ENCODE assay signal across 15 mouse cellular contexts in genomic region chr12:33235314-33235713, GRCm38 (mm10).
"Had no signal": no experiment of that assay in that cellular context is flagged by ENCODE, and none has a peak within 500 bp of the region (broad histone marks: within the 10 kb centered on the region; RNA-seq: fewer than 3 reads in every experiment).

No protein-coding gene starts in this region.

- ATAC-seq: intestine, postnatal 0 days; liver, postnatal 0 days had no signal

- H3K4me3 ChIP-seq: limb, embryonic 12.5 days; liver, embryonic 13.5 days; megakaryocyte, embryonic 14.5 days; midbrain, embryonic 15.5 days had no signal

- H3K4me2 ChIP-seq: limb, embryonic 12.5 days; liver, embryonic 13.5 days; midbrain, embryonic 11.5 days; midbrain, embryonic 15.5 days had no signal

- H3K9ac ChIP-seq: limb, embryonic 12.5 days; liver, embryonic 13.5 days; liver, postnatal 0 days; midbrain, embryonic 15.5 days had no signal

- DNase-seq: kidney, adult 8-10 months; layer of hippocampus, adult 9-11 months; layer of hippocampus, postnatal 36 days; liver; liver, embryonic 13.5 days; liver, postnatal 0 days; right cerebral cortex, postnatal 25 days; thymus, postnatal 36 days had no signal

- H3K27ac ChIP-seq: kidney, postnatal 0 days; liver, embryonic 13.5 days; macrophage; midbrain, embryonic 15.5 days had no signal

- H3K9me3 ChIP-seq: liver, embryonic 13.5 days had no signal

- H3K27me3 ChIP-seq: limb, embryonic 12.5 days; liver, embryonic 13.5 days; midbrain, embryonic 15.5 days had no signal

- H3K4me1 ChIP-seq: midbrain, embryonic 15.5 days had no signal

- H3K36me3 ChIP-seq: limb, embryonic 12.5 days; liver, embryonic 13.5 days; midbrain, embryonic 15.5 days had no signal
